Mouse (Mus musculus): ENCODE data around the gene H2-Q7. TPM values are rescaled to one million over a fixed set of nuclear protein-coding genes. Genes with fewer than 3 reads are reported as not detected.
A peak's percentile ranks its signal among the peaks of the same experiment; 100 is the strongest.
"Not testable (repeated sequence)": the region's sequence is repeated elsewhere in the genome, so short reads cannot be mapped to it uniquely, and the experiment has no call there.

Gene H2-Q7
- polyA plus RNA-seq, 1 experiment: 1.8 TPM

DNA sequence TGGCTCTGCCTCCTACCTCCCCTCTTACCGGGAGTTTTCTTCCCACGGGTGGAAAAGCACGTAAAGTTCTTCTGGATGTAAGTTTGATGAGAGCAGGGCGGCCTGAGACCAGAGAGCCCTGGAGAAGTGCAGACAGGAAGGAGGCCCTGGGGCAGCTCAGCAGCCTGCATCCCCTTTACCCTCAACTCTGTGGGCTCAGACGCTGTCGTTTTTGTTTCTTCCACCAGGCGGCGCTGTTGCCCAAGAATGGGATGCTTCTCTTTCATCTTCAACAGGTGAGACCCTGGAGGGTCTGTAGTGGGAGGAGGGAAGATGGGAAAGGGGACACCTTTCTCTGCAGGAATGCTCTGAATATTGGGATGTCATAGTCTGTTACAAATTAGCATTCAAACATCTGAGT lies 26.7 kb downstream of the H2-Q7 start:
- not testable (repeated sequence) for H3K27ac ChIP-seq (ENCODE audit: insufficient read depth, low read length)

DNA sequence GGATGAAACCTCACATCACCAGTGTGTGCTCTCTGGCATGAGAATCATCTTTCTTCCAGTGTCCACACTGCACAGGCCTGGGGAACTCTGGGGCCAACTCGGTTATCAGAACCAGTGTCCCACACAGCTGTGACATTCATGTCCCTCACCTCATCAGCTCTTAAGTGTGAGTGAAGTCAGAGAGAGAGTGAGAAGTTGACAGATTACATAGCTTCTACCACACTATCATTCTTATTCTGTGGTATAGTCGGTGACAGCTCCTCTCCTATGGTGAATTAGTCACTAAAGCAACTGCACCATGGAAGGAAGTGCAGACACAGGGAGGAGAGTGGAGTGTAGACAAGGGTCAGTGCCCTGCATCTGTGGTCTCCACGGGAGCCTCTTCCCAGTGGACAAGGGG lies 30.0 kb downstream of the H2-Q7 start:
- not testable (repeated sequence) for H3K27ac ChIP-seq (ENCODE audit: insufficient read depth, low read length); H3K4me3 ChIP-seq (ENCODE audit: insufficient read depth, low read length); H3K4me1 ChIP-seq (ENCODE audit: control insufficient read depth, insufficient read depth, low read length)

More for the DNA sequence above, 26.7 kb downstream of the H2-Q7 start:
- not testable (repeated sequence) for H3K4me1 ChIP-seq (ENCODE audit: control insufficient read depth, insufficient read depth, low read length); H3K4me3 ChIP-seq (ENCODE audit: insufficient read depth, low read length)

DNA sequence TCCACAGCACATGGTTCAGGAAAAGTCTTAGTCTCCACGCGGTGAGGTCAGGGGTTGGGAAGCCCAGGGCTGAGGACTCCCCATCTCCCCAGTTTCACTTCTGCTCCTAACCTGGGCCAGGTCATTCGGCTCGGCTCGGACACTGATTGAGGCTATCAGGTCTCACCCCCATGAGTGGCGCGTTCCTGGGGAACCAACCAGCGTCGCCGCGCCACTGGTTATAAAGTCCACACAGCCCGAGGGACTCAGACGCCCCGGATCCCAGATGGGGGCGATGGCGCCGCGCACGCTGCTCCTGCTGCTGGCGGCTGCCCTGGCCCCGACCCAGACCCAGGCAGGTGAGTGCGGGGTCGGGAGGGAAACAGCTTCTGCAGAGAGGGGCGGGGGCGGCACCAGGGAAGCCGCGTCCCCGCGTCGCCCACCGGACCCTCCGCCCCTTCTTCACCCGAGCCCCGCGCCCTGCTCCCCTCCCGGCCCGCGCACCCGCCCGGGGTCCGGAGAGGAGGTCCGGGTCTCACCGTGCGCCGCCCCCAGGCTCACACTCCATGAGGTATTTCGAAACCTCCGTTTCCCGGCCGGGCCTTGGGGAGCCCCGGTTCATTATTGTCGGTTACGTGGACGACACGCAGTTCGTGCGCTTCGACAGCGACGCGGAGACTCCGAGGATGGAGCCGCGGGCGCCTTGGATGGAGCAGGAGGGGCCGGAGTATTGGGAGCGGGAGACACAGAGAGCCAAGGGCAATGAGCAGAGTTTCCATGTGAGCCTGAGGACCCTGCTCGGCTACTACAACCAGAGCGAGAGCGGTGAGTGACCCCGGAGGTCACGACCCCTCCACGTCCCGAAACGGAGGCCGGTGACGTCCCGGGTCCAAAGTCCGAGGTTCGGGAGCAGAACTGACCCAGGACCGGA lies 31.1 kb downstream of the H2-Q7 start, which contains the start of gene H2-Q10:
Gene H2-Q10, plus strand, starts transcription at position 248 of the 910 bp plus-strand sequence.
- Histone ChIP-seq H3K4me1 (ENCODE audit: control insufficient read depth, insufficient read depth, low read length) (no peaks in the 10 kb centered on the region), H3K4me3 (ENCODE audit: insufficient read depth, low read length) (peak within 1 kb of the TSS; percentile 14; the same call in 1 of the 2 replicates), H3K27ac (ENCODE audit: insufficient read depth, low read length) (no peak within 1 kb of the TSS)
- TF ChIP-seq CTCF (IDR thresholded peaks at IDR 0.05; ENCODE audit: borderline replicate concordance, insufficient read depth, low read length) (no peak), POLR2A (IDR thresholded peaks at IDR 0.05; ENCODE audit: low read depth, low read length) (no peak)

DNA sequence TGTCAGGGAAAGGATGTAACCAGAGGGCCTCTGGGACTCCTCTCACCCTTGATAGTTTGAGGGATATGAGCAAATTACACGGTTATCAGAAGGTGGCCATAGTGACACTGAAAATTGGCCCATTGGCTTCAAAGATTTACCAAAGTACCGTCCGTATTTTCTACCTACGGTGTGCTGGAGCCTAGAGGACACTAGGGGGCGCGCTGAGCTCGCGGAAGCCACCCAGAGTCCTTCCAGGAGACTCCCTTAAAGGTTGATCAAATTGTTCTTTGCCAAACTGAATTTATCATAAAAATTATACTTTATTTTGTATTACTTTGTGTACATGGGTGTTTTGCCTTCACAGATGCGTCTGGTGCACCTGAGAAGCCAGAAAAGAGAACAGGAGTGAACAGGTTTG lies 45.1 kb downstream of the H2-Q7 start:
- no peaks in the 10 kb centered on the region for H3K4me1 ChIP-seq (ENCODE audit: control insufficient read depth, insufficient read depth, low read length)
- H3K27ac ChIP-seq (ENCODE audit: insufficient read depth, low read length): no peak overlapping the region
- TF ChIP-seq CTCF (IDR thresholded peaks at IDR 0.05; ENCODE audit: borderline replicate concordance, insufficient read depth, low read length): peak; percentile 77
- TF ChIP-seq POLR2A (IDR thresholded peaks at IDR 0.05; ENCODE audit: low read depth, low read length): no peak
- no peak overlapping the region for H3K4me3 ChIP-seq (ENCODE audit: insufficient read depth, low read length)

- Histone ChIP-seq H3K27ac (ENCODE audit: insufficient read depth, low read length) (no peak overlapping the region), H3K4me3 (ENCODE audit: insufficient read depth, low read length) (no peak overlapping the region), H3K4me1 (ENCODE audit: control insufficient read depth, insufficient read depth, low read length) (no peaks in the 10 kb centered on the region)
- TF ChIP-seq CTCF (IDR thresholded peaks at IDR 0.05; ENCODE audit: borderline replicate concordance, insufficient read depth, low read length) (no peak), POLR2A (IDR thresholded peaks at IDR 0.05; ENCODE audit: low read depth, low read length) (no peak)
These were observed 46.7 kb downstream of the H2-Q7 start for GRCm38 (mm10) chr17:35485702-35486101.

DNA sequence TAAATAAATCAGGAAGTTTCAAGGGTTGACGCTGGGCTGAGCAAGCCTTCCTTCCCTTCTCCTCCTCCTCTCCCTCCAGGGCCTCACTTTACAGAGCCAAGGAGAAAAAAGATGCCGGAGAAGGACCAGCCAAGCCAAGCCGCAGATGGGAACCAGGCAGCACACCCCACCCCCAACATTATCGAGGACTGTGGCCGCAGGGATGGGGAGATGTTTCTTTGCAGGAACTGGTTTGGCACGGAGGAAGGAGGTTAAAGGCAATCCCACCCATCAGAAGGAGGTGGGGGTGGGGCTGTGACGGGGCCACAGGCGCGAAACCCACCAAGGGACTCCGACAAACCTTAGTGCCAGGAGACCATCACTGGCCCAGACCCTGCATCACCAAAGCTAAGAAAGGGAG lies 47.8 kb downstream of the H2-Q7 start:
- TF ChIP-seq CTCF (IDR thresholded peaks at IDR 0.05; ENCODE audit: borderline replicate concordance, insufficient read depth, low read length) (no peak), POLR2A (IDR thresholded peaks at IDR 0.05; ENCODE audit: low read depth, low read length) (no peak)
- Histone ChIP-seq H3K4me1 (ENCODE audit: control insufficient read depth, insufficient read depth, low read length) (no peaks in the 10 kb centered on the region), H3K27ac (ENCODE audit: insufficient read depth, low read length) (no peak overlapping the region), H3K4me3 (ENCODE audit: insufficient read depth, low read length) (no peak overlapping the region)

- TF ChIP-seq CTCF (IDR thresholded peaks at IDR 0.05; ENCODE audit: borderline replicate concordance, insufficient read depth, low read length) (no peak), POLR2A (IDR thresholded peaks at IDR 0.05; ENCODE audit: low read depth, low read length) (no peak)
- no peak overlapping the region for H3K4me3 ChIP-seq (ENCODE audit: insufficient read depth, low read length)
These were observed 49.1 kb downstream of the H2-Q7 start for GRCm38 (mm10) chr17:35488041-35488440.

GRCm38 (mm10) chr17:35490320-35490719 lies 51.4 kb downstream of the H2-Q7 start:
- H3K27ac ChIP-seq (ENCODE audit: insufficient read depth, low read length): no peak overlapping the region
- H3K4me1 ChIP-seq (ENCODE audit: control insufficient read depth, insufficient read depth, low read length): no peaks in the 10 kb centered on the region
- no peak overlapping the region for H3K4me3 ChIP-seq (ENCODE audit: insufficient read depth, low read length)
- no peak for TF ChIP-seq CTCF (IDR thresholded peaks at IDR 0.05; ENCODE audit: borderline replicate concordance, insufficient read depth, low read length)
- TF ChIP-seq POLR2A (IDR thresholded peaks at IDR 0.05; ENCODE audit: low read depth, low read length): no peak

More at GRCm38 (mm10) chr17:35488041-35488440, 49.1 kb downstream of the H2-Q7 start:
- H3K27ac ChIP-seq (ENCODE audit: insufficient read depth, low read length): no peak overlapping the region
- H3K4me1 ChIP-seq (ENCODE audit: control insufficient read depth, insufficient read depth, low read length): no peaks in the 10 kb centered on the region

Other genes with a start within 250 kb of the H2-Q7 start
- gene Ltb, start 244.7 kb upstream of the H2-Q7 start, polyA plus RNA-seq (2011; ENCODE audit: insufficient read length, low read depth, missing spikeins): not detected in 2 replicates
- 0.35 TPM in 1 of 2 replicates, not detected in the other for gene Tnf, start 237.1 kb upstream of the H2-Q7 start, polyA plus RNA-seq (2011; ENCODE audit: insufficient read length, low read depth, missing spikeins)
- gene Lta, start 233.8 kb upstream of the H2-Q7 start, polyA plus RNA-seq (2011; ENCODE audit: insufficient read length, low read depth, missing spikeins): not detected in 2 replicates
- not detected in 2 replicates for gene Gm16181, start 218.3 kb upstream of the H2-Q7 start, polyA plus RNA-seq (2011; ENCODE audit: insufficient read length, low read depth, missing spikeins)
- gene Atp6v1g2, start 205.5 kb upstream of the H2-Q7 start, polyA plus RNA-seq (2011; ENCODE audit: insufficient read length, low read depth, missing spikeins): 2.0 and 3.7 TPM in 2 replicates
- gene Nfkbil1, start 203.4 kb upstream of the H2-Q7 start, polyA plus RNA-seq (2011; ENCODE audit: insufficient read length, low read depth, missing spikeins): 7.9 and 10.1 TPM in 2 replicates
- 182 and 227 TPM in 2 replicates for gene Ddx39b, start 197.4 kb upstream of the H2-Q7 start, polyA plus RNA-seq (2011; ENCODE audit: insufficient read length, low read depth, missing spikeins)
- gene H2-D1, start 176.4 kb upstream of the H2-Q7 start, polyA plus RNA-seq (2011; ENCODE audit: insufficient read length, low read depth, missing spikeins): 98.1 and 108 TPM in 2 replicates
- gene H2-Q1, start 118.8 kb upstream of the H2-Q7 start, polyA plus RNA-seq (2011; ENCODE audit: insufficient read length, low read depth, missing spikeins): not detected in 2 replicates
- not detected in 2 replicates for gene H2-Q2, start 96.9 kb upstream of the H2-Q7 start, polyA plus RNA-seq (2011; ENCODE audit: insufficient read length, low read depth, missing spikeins)
- gene H2-Q4, start 59.5 kb upstream of the H2-Q7 start, polyA plus RNA-seq (2011; ENCODE audit: insufficient read length, low read depth, missing spikeins): 6.7 and 13.7 TPM in 2 replicates
- 0.28 and 0.32 TPM in 2 replicates for gene H2-Q6, start 14.3 kb upstream of the H2-Q7 start, polyA plus RNA-seq (2011; ENCODE audit: insufficient read length, low read depth, missing spikeins)
- gene H2-Q10, start 30.9 kb downstream of the H2-Q7 start, polyA plus RNA-seq (2011; ENCODE audit: insufficient read length, low read depth, missing spikeins): not detected in 2 replicates
- 0.39 TPM in 1 of 2 replicates, not detected in the other for gene Pou5f1, start 66.9 kb downstream of the H2-Q7 start, polyA plus RNA-seq (2011; ENCODE audit: insufficient read length, low read depth, missing spikeins)
- gene Tcf19, start 77.7 kb downstream of the H2-Q7 start, polyA plus RNA-seq (2011; ENCODE audit: insufficient read length, low read depth, missing spikeins): 25.5 and 30.6 TPM in 2 replicates
- 18.6 and 22.8 TPM in 2 replicates for gene Cchcr1, start 77.9 kb downstream of the H2-Q7 start, polyA plus RNA-seq (2011; ENCODE audit: insufficient read length, low read depth, missing spikeins)
- gene Psors1c2, start 94.0 kb downstream of the H2-Q7 start, polyA plus RNA-seq (2011; ENCODE audit: insufficient read length, low read depth, missing spikeins): 0.63 TPM in 1 of 2 replicates, not detected in the other
- gene Cdsn, start 113.0 kb downstream of the H2-Q7 start, polyA plus RNA-seq (2011; ENCODE audit: insufficient read length, low read depth, missing spikeins): 19.8 and 28.6 TPM in 2 replicates
- not detected in 2 replicates for gene 2300002M23Rik, start 128.3 kb downstream of the H2-Q7 start, polyA plus RNA-seq (2011; ENCODE audit: insufficient read length, low read depth, missing spikeins)
- gene Sfta2, start 162.4 kb downstream of the H2-Q7 start, polyA plus RNA-seq (2011; ENCODE audit: insufficient read length, low read depth, missing spikeins): not detected in 2 replicates
- not detected in 2 replicates for gene Gm9573, start 187.5 kb downstream of the H2-Q7 start, polyA plus RNA-seq (2011; ENCODE audit: insufficient read length, low read depth, missing spikeins)
- gene Mucl3, start 204.5 kb downstream of the H2-Q7 start, polyA plus RNA-seq (2011; ENCODE audit: insufficient read length, low read depth, missing spikeins): 0.18 and 0.19 TPM in 2 replicates
- gene Vars2, start 228.4 kb downstream of the H2-Q7 start, polyA plus RNA-seq (2011; ENCODE audit: insufficient read length, low read depth, missing spikeins): 12.3 and 14.3 TPM in 2 replicates
- 28.7 and 40.5 TPM in 2 replicates for gene Gtf2h4, start 234.6 kb downstream of the H2-Q7 start, polyA plus RNA-seq (2011; ENCODE audit: insufficient read length, low read depth, missing spikeins)

All from embryonic fibroblast, embryonic 13.5 days (primary cell).